Mouse (Mus musculus): Measurements from ENCODE around the gene Olfr975.
A peak's percentile ranks its signal among the peaks of the same experiment; 100 is the strongest.
"Not testable (repeated sequence)": the region's sequence is repeated elsewhere in the genome, so short reads cannot be mapped to it uniquely, and the experiment has no call there.

Gene Olfr975

DNA sequence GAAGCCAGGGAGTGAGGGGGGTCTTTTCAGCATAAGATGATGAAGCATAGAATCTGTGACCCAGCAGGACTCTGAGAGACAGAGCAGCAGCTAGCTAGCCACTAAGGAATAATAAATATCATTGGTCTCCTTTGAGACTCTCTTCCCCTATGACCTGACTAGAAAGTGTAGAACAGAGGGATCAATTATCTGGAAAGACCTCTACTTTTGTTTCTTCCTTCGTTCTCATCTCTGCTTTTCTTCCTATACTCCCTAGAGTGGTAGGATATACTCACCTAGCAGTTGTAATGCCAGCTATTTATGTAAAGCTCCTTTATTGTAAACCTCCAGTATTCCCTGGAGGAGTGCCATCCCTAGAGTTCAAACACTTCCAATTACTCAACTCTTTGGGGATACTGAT, at the start of gene Olfr975:
TSS of gene Olfr975 (minus strand) at position 101 of the 400 bp plus-strand sequence.
- no peak for DNase-seq (ENCODE audit: low read depth)

DNA sequence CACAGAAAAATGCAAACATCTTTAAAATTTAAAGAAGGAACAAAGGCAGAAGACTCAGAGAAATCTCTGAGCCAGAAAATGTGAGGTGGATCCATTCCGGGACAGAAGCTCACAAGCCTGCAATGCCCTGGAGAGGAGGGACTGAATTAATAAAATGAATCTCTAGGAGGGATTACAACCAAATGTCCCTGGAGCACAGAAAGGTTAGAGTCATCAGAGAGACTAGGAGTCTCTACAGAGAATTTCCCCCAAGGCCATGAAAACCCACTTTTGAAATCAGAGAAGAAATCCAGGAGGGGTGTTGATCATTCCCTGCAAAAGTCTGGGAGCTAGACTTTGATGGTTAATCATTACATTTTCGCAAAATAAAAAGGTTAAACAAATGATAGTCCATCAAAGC, 40.0 kb upstream of the Olfr975 start, which contains the start of gene Olfr978:
TSS of gene Olfr978 (plus strand) at position 301 of the 400 bp plus-strand sequence.
- no peak for DNase-seq (ENCODE audit: low read depth)

DNA sequence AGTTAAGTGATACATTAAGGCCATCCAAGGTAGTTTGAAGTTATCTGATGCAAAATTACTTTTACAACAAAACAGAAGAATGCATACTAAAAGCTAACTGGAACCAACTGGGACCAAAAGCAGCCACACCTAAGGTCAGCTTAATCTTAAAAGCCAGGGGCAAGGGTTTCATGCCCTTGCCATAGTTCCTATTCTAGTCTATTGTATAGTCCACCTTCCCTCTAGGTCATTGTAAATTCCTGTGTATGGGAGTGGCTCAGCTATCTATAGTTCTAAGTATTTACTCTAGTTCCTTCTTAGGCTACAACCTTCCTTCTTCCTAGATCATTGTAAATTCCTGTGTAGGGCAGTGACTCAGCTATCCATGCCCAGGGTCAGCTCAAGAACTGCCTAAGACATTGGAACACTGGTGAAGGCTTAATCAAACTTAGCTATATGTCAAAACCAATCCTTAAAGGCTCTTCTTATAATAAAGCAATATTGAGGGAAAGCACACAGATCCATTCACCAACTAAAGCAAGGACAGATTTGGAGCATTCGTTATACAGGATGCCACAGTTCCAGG, 24.8 kb upstream of the Olfr975 start:
- not testable (repeated sequence) for DNase-seq (ENCODE audit: low read depth)

DNA sequence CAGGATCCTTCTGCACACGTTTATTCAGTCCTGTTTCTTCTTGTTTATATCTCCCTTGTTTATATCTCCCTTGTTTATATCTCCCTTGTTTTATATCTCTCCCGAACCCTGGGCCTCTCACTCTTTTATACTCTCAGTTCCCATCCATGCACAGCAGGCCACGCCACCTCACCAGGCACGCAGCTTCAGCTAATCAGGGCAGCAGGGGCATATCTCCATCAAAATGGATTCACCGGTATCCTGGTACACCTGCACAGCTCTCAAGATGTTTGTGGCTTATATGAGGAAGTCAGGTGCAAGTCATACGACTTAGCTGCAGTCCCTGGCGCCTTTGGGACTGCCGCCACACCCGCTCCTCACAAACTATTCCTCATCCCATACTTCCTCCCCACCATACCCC, 9.2 kb upstream of the Olfr975 start, which contains the start of gene Olfr976:
TSS of gene Olfr976 (minus strand) at position 101 of the 400 bp plus-strand sequence.
- DNase-seq (ENCODE audit: low read depth): not testable (repeated sequence)

DNA sequence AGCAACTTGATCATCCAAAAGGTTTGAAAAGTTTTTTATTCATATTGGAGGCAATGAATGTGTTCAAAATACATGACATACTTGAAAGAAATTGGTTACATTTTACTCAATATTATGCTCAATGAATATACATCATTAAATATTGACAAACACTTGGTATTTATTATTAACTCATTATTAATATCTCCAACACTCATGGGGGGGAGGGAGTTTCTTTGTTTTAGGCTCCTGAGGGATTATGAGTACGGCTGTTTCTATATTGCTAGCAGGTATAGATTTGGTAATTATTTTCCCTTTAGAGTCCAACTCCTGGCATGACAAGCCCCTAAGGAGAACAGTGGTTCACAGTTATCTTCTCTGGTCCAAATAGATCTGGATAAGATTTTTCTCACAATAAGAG, 14.6 kb downstream of the Olfr975 start, which contains the start of gene Olfr974:
TSS of gene Olfr974 (plus strand) at position 301 of the 400 bp plus-strand sequence.
- DNase-seq (ENCODE audit: low read depth): no peak

DNA sequence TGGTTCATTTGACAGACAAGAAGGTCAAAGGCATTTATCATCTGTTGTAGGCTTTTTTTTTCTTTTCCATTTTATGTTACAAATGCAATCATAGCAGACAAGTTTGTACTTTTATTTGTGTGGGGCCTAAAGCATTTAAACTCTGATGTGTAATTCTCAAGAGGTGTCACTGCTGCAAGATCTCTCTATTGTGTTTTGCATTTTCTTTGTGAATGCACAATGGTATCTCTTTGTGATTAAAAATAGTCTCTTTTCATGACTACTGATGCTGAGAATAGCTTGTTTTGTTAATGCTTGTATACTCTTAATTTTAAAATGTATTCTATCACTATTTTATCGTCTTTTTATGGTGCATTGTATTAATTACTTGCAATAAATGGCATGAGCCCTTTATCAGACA, 23.0 kb downstream of the Olfr975 start:
- not testable (repeated sequence) for DNase-seq (ENCODE audit: low read depth)

DNA sequence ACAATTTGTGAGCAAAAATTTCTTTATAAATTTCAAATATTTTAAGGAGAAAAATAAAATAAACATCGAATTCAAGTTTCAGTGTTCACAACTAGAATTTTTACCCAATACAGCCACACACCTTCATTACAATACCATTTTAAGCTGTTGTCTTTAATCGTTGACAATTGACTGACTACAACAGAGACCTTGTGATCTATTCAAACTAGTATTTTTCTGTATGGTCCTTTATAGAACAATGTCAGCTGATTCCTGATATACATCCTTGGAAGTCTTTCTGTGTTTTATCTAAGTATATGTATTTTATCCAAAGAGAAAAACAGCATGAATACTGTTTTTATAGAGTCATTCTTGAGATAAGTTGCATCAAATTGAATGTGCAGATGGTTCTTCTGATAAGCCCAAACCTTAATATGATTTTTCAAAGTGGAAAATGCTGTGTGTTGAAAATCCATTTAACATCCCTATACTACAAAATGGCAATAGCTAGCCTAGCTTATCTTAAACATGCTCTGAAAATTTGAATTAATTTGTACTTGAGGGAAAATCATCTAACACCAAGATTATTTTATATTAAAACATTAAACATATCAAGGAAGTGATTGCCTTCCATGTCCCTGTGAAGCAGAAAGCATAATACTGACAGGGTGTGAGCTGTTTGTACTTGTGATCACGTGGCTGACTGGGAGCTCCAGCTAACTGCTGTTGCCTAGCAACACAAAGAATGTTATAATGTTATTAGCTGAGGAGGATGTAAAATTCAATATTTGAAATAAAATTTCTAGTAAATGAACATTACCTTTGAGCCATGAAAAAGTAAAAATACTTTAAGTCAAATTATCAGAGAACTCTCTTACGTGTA, 23.6 kb downstream of the Olfr975 start:
- not testable (repeated sequence) for DNase-seq (ENCODE audit: low read depth)

DNA sequence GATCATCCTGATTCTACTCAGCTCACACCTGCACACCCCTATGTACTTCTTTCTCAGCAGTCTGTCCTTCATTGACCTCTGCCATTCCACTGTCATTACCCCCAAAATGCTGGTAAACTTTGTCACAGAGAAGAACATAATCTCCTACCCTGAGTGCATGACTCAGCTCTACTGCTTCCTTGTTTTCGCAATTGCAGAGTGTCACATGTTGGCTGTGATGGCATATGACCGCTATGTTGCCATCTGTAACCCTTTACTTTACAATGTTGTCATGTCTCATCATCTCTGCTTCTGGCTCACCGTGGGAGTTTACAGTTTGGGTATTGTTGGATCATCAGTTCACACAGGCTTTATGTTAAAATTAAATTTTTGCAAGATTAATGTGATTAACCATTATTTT, 41.9 kb downstream of the Olfr975 start:
- DNase-seq (ENCODE audit: low read depth): no peak

DNA sequence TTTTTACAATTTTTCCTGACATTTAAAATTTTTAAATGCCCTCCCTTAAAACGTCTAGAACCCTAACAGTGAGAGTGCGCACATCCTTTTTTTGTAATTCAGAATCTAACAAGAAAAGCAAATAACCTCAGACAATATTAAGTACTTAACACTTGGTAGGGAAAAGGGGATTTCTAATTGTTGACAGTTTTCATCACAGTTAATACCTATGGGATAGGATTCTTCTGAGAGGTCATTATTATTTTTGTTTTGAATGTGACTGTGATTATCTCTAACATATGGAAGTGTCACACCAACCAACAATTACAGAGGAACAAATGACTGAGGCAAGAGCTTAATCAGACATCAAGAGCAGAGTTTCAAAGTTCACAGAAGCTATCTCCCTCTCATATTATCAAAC, 44.8 kb downstream of the Olfr975 start, which contains the start of gene Olfr229:
TSS of gene Olfr229 (plus strand) at position 301 of the 400 bp plus-strand sequence.
- DNase-seq (ENCODE audit: low read depth): no peak

DNA sequence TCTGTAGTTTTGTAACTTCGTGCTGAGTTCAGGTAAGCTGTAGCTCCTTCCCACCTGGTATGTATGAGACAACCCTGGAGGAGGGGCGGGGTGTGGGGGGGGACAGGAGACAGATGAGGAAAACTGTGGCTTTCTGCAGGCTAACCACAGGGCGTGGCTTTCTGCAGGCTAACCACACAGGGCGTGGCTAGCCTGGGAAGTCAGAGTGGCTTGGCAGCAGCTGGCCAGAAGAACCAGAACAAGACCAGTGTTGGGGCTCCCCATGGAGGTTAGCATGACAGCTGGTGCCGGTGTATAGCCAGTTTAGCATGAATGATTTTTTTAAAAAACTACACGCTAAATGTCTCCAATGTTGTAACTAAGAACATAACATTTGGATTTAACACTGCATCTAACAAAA, 46.7 kb downstream of the Olfr975 start:
- DNase-seq (ENCODE audit: low read depth): peak; percentile 19
